Mouse (Mus musculus) embryo, embryonic 11.5 days (tissue): ENCODE results near the gene Kansl3.
A peak's percentile ranks its signal among the peaks of the same experiment; 100 is the strongest.

Experiments
- DNase-seq: peaks from one replicate; pipeline ENCODE4 v3.0.0-alpha.2; 2012; ENCODE audit warnings: low read depth, low spot score

Gene Kansl3

DNA sequence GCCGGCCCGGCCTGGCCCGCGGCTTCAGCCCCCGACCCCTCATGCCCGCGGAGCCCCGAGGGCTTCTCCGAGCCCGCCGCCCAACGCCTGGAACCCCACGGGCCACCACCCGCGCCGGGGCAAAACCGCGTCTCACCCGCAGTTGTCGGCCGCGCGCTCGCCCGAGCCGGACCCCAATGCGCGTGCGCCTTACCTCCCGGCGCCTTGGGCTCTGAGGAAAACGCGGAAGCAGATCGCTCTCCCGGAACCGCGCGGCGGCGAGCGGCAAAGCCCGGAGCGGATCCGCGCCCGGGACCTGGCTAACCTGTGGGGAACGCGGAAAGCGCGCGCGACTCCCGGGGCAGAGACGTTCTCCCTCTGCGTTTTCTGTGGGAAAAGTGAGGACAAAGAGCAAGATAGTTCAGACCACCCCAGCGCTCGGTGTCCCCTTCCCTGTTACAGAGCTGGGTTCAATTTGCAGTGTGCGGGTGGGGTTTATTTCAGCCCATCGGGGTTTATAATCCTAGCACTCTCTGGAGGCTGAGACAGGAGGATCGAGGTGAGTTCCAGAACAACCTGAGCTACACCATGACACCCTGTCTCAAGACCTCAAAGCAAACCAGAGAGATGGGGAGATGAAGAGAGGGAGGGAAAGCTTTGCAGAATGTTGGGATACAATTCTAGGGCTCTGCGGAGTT is at the start of gene Kansl3:
Kansl3 (minus strand) TSS at position 213 of the 677 bp plus-strand sequence.
- DNase-seq, result peak; percentile 91

GRCm38 (mm10) chr1:36404531-36404930 is 35.5 kb upstream of the Kansl3 start:
- no peak for DNase-seq

DNA sequence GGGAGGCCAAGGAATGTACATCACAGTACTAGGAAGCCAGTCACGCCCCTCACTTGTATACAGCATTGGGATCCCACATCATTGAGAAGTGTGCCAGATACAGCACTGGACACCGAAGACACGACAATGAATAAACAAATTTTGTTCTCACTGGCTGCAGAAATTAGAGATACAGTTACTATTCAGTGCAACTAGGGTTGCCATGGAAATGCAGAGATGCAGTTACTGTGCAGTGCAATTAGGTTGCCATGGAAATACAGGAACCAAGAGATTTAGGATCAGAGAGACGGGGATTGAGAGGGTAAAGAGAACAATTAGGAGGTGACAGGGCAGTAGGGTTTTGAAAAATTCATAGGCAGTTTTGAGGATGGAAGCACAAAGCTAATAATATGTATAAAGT is 32.5 kb upstream of the Kansl3 start:
- no peak for DNase-seq

GRCm38 (mm10) chr1:36397041-36397440 is 28.1 kb upstream of the Kansl3 start:
- DNase-seq, result no peak

- no peak for DNase-seq
These were observed 10.6 kb upstream of the Kansl3 start for GRCm38 (mm10) chr1:36379582-36379981.

DNA sequence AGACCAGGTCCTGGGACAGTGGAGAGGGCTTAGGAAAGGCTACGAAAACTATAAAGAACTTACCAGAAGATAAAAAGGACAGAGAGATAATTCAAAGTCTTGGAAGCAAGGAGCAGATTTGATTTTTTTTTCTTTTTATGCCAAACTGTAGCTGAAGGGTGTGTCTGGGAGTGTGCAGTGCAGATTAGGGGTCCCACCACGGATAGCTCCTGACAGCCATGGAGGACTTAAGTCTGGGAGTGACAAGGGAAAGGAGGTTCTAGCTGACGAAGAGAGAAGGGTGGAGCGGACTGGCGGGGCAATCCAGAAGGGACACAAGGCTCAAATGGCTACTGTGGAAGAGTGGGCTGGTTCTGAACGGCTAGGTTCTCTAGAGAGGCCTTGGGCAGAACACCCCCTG is 9.9 kb upstream of the Kansl3 start:
- DNase-seq, result no peak

DNA sequence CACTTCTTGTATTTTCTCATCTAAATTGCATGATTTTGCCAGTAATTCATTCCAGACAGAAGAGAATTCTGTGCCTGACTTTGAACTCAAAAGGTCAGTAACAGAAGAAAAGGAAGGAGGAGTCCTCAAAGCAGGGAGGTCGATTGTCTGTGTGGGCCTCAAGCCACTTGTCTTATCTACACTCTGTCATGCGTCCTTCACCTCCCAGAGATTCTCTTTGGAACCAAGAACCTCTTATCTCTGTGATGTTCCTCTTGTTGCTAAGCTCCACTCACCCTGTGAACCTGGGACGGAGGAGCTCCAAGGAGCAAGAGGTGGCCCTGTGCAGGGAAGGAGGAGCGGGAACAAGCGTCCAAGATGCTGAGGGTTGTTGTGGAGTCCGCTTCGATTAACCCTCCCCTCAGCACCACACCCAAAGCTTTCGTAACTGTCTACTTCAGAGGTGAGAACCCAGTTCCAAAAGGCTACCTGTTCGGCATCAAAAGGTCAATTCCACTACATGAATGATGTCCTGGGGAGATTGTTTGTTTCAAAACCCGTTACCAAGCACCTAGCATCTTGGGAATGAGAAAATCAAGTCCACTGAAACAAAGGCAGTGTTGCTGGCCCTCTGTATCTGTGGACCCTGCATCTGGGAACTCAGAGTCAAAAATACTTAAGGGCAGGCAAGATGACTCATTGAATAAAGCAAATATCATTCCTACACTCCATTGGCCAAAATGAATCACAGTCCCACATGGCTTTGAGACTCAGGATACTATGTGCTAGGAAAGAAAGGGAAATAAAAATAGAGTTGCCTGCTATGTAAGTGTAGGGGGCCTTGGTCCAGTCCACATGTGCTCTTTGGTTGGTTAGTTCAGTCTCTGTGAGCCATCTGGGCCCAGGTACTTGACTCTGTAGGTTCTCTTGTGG is 3.2 kb upstream of the Kansl3 start, which contains the start of gene Fer1l5:
Fer1l5 (plus strand) TSS at position 358 of the 912 bp plus-strand sequence.
- DNase-seq, result no peak

DNA sequence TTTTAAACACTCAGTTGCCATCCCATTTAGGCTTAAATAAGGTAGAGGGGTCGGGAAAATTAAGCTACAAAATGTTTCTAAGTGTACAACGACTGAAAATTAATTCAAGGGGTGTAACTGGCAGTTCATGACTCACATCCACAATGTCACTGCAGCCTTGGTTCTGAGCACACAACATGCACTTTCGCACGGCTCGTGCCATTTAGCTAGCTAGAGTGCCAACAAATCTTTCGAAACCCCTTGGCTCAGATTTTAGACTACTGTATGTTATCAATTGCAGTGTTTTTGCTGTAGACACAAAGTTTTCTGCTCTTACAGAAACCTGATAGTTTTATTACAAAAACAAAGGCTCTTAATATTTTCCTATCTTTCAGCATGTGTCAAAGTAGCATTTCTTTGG is 1.9 kb upstream of the Kansl3 start:
- DNase-seq, result no peak

GRCm38 (mm10) chr1:36368112-36368968 is 641 bp downstream of the Kansl3 start:
- no peak for DNase-seq

DNA sequence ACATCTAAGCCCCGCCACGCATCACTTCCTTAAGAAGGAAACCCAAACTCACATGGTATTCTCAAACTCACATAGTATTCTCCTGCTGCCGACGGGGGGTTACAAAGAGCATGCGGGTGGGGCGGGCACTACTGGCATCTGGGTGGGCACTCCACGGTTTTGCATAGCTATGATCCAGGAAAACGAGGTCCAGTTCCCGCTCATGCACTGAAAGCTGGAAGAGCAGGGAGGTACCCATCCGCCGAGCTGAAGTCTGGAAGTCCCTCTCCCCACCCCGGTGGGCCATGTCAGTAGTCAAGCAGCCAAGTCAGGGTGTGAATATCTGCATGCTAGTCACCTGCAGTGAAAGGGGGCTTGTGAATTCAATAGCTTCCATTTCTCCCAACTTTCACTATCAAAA is 1.3 kb downstream of the Kansl3 start:
- DNase-seq, result no peak

DNA sequence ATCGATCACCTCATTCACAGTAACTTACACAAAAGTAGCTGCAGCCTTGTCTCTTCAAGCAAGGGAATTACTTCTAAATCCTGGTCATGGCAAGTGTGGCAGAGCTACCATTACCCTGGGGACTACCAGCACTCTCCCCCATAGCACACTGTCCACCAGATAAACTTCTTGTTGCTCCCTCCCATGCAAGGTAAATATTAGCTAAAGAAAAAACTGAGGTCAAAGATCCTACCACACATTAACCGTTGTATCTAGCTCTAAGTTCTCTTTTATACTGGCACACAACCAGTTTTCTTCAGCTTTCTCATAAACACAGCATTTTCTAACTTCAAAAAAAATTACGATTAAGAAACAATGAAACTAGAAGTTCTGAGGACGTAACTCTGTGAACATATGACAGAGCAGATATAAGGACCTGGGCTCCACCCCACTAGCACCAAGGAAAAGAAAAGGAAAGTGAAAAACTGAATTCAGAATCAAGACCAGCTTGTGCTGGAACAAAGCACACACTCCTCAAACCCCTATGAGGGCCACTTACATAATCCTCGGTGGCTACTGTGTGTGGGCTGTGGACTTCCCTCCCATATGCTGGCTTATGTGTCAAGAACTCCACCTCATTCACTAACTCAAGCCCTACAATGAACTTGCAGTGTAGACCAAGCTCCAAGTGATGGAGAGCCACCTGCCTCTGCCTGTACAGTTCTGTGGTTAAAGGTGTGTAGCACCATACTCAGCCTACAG is 11.9 kb downstream of the Kansl3 start:
- DNase-seq, result no peak

- no peak for DNase-seq
These were observed 16.6 kb downstream of the Kansl3 start for GRCm38 (mm10) chr1:36352351-36352750.

DNA sequence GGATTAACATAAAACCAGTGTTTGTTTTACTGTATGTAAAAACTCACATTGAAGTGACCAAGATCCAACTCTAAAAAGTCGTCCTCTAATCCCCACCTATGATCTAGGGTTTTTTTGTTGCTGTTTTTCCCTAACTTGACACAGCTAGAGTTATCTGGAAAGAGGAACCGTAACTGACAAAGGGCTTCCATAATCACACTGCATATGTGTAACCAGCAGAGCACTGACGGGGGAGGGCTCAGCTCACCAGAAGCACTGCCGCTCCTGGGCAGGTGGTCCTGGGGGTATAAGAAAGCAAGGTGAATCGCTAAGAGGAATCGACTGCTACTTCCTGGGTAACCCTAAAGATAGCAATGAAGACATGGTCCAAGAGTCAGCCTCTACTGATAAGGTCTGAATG is 26.4 kb downstream of the Kansl3 start:
- DNase-seq, result no peak

DNA sequence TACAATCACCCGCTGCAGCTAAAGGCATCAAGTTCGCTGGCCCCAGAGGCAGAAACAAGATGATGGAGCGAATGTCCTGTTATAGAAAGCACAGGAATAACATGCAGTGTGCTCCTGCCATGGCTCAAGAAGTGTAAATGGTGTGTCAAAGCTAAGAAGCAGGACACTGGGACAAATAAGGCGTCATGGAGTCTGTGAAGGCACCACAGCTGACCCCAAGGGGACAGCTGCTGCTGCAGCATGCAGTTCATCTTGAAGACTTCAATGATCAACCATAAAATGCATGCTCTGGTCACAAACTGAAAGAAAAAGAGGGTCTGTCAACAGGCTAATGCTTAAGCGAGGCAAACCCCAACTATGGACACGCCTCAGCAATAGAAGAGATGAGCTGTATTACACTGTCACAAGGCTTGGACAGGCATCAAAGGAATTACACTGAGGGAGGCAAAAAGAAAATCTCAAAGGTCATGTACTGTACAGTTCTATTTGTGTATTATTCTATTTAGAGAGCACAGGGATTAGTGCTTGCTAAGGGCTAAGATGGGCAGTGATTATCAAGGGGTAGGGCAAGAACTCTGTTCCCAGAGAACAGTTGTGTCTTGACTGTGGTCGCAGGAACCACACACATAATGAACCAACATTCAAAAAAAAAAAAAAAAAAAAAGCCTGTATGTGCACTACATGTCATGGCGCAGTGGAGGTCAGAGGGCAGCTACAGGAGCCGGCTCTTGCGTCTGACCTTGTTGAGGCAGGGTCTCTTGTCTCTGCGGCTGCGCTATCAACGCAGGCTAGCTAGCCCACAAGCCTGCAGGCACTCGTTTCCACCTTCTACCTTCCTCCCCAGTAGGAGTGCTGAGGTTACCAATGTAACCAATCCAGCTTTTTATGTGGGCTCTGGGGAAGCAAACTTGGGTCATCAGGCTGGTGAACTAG is 35.8 kb downstream of the Kansl3 start:
- no peak for DNase-seq

DNA sequence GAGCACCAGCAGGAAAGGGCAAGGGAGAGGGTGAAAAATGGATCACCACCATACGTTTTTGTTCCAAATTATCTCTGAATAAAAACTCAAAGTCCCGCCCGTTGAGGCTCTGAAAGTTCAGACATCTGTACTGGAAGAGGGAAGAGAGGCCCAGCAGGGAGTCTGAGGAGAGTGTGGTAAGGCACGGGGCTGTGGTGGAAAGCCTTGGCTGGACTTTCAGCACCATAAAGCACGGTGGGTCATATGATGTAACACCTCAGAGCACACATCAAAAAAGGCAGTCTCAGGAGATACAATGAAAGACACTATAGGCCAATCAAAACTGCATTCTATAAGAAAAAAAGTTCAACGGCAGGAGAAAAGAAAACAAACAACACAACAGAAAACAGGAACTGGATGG is 37.2 kb downstream of the Kansl3 start:
- no peak for DNase-seq

DNA sequence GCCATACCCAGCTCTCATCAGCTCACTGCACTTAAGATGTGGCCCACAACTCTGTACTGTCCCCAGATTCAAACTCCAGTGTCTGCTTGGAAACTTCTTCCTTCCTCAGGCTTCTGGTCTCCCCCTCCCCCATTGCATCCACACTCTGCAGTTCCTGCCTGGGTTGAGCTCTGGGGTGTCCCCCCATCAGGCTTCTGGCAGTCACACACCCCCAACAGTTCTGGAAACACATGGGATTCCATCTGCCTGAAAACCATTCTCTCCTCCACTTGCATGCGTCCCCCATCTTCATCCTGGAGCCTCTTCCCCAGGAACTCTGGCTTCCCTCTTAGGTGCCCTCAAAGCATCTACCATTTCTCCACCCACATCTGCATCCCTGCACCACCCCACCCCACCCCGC is 42.2 kb downstream of the Kansl3 start:
- DNase-seq, result no peak

- DNase-seq, result no peak
These were observed 43.1 kb downstream of the Kansl3 start for GRCm38 (mm10) chr1:36325900-36326321.

DNA sequence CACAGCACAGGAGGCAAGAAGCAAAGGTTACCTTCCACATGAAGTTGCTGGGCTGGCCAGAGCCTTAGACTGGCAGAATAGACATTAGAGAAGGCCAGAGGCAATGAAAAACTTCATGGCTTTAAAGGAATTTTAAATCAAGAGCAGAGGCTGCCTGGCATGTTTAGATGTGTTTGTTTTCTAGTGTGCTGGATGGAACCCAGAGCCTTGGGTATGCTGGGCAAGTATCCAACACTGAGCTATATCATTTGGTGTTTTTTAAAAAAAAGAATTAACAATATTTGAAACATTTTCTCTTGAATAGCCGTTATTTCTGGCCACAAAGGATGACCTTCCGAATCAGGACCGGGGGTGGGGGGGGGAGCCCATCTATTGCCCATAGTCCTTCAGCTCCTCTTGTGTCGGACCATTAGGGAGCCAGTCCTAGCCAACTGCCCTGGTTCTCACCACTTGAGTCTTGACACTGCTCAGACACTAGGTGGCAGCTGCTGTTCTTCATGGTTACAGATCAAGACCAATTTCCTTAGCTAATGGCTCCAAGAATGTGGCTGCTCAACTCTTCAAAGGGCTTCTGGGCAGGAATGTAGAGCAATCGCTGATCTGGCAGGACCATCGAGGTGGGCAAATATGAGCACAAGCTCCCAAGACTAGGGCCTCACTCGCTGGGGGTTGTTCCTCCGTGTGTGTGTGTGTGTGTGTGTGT is 45.1 kb downstream of the Kansl3 start:
- no peak for DNase-seq

- DNase-seq, result no peak
These were observed 45.9 kb downstream of the Kansl3 start for GRCm38 (mm10) chr1:36323076-36323475.
